Mouse (Mus musculus) testis, adult 2 months (tissue): ENCODE results near the gene Gm4131.

Experiments used
- CTCF ChIP-seq: fragments of 200-500 bp; IDR thresholded peaks from 2 replicates; pipeline ENCODE4 v1.5.1; 2012; ENCODE audit warnings: low read depth, mild to moderate bottlenecking, inconsistent platforms, low read length, moderate library complexity; ENCODE audit not compliant: control insufficient read depth, insufficient read depth, insufficient replicate concordance
- POLR2A ChIP-seq: fragments of 200-500 bp; IDR thresholded peaks from 2 replicates; pipeline ENCODE4 v1.6.1; 2012; ENCODE audit warnings: low read depth, mild to moderate bottlenecking, inconsistent platforms, low read length, moderate library complexity; ENCODE audit not compliant: control insufficient read depth

DNA sequence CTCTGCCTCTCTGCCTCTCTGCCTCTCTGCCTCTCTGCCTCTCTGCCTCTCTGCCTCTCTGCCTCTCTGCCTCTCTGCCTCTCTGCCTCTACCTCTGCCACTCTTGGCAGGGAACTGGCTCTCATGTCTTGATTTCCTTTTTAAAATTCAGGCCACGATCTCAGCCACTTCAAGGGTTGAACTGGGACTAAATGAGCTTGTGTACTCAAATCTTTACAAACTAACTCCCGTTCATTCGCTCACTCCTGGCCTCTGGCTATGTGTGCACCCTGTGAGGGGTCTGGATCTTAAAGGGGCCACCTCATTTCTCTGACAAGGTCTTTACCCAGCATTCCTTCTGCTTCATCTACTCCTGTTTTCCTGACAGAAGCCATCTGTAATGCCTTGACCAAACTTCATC, 18.6 kb upstream of the Gm4131 start:
- TF ChIP-seq CTCF (no peak), POLR2A (no peak)
